Mouse (Mus musculus): Measurements from ENCODE around the gene Grsf1. TPM values are rescaled to one million over a fixed set of nuclear protein-coding genes. Genes with fewer than 3 reads are reported as not detected.

Gene Grsf1
- polyA plus RNA-seq, 1 experiment, result 1.7 TPM

- Histone ChIP-seq H3K4me3 (replicated peaks) (no peak overlapping the region), H3K9me3 (ENCODE audit: control insufficient read depth, low read length) (no peaks in the 10 kb centered on the region), H3K36me3 (ENCODE audit: control insufficient read depth) (no peaks in the 10 kb centered on the region), H3K27me3 (ENCODE audit: control insufficient read depth) (peaks cover 10% of the 10 kb centered on the region), H3K4me1 (ENCODE audit: control insufficient read depth) (peaks cover 4% of the 10 kb centered on the region)
- TF ChIP-seq GATA1 (IDR thresholded peaks at IDR 0.05; ENCODE audit: low read length) (no peak), TAL1 (IDR thresholded peaks at IDR 0.05; ENCODE audit: low read length) (no peak)
These were observed 14.9 kb upstream of the Grsf1 start for GRCm38 (mm10) chr5:88690681-88691505.

- H3K27me3 ChIP-seq (ENCODE audit: control insufficient read depth), result peaks cover 25% of the 10 kb centered on the region
- TF ChIP-seq GATA1 (IDR thresholded peaks at IDR 0.05; ENCODE audit: low read length) (no peak), TAL1 (IDR thresholded peaks at IDR 0.05; ENCODE audit: low read length) (no peak)
- H3K4me1 ChIP-seq (ENCODE audit: control insufficient read depth), result peaks cover 8% of the 10 kb centered on the region
- H3K9me3 ChIP-seq (ENCODE audit: control insufficient read depth, low read length), result no peaks in the 10 kb centered on the region
- H3K36me3 ChIP-seq (ENCODE audit: control insufficient read depth), result no peaks in the 10 kb centered on the region
- H3K4me3 ChIP-seq (replicated peaks), result no peak overlapping the region
These were observed 13.4 kb upstream of the Grsf1 start for GRCm38 (mm10) chr5:88689279-88689938.

GRCm38 (mm10) chr5:88688583-88689187 is 12.7 kb upstream of the Grsf1 start:
- Histone ChIP-seq H3K4me3 (replicated peaks) (no peak overlapping the region), H3K9me3 (ENCODE audit: control insufficient read depth, low read length) (no peaks in the 10 kb centered on the region), H3K27me3 (ENCODE audit: control insufficient read depth) (peaks cover 32% of the 10 kb centered on the region), H3K36me3 (ENCODE audit: control insufficient read depth) (no peaks in the 10 kb centered on the region), H3K4me1 (ENCODE audit: control insufficient read depth) (peaks cover 11% of the 10 kb centered on the region)
- TF ChIP-seq GATA1 (IDR thresholded peaks at IDR 0.05; ENCODE audit: low read length) (no peak), TAL1 (IDR thresholded peaks at IDR 0.05; ENCODE audit: low read length) (no peak)

- H3K36me3 ChIP-seq (ENCODE audit: control insufficient read depth), result no peaks in the 10 kb centered on the region
- TF ChIP-seq TAL1 (IDR thresholded peaks at IDR 0.05; ENCODE audit: low read length), result no peak
- no peak for TF ChIP-seq GATA1 (IDR thresholded peaks at IDR 0.05; ENCODE audit: low read length)
- peaks cover 14% of the 10 kb centered on the region for H3K4me1 ChIP-seq (ENCODE audit: control insufficient read depth)
- no peaks in the 10 kb centered on the region for H3K9me3 ChIP-seq (ENCODE audit: control insufficient read depth, low read length)
- peaks cover 39% of the 10 kb centered on the region for H3K27me3 ChIP-seq (ENCODE audit: control insufficient read depth)
- no peak overlapping the region for H3K4me3 ChIP-seq (replicated peaks)
These were observed 12.0 kb upstream of the Grsf1 start for GRCm38 (mm10) chr5:88687996-88688406.

- TF ChIP-seq GATA1 (IDR thresholded peaks at IDR 0.05; ENCODE audit: low read length), result no peak
- TF ChIP-seq TAL1 (IDR thresholded peaks at IDR 0.05; ENCODE audit: low read length), result no peak
- Histone ChIP-seq H3K36me3 (ENCODE audit: control insufficient read depth) (no peaks in the 10 kb centered on the region), H3K9me3 (ENCODE audit: control insufficient read depth, low read length) (no peaks in the 10 kb centered on the region), H3K27me3 (ENCODE audit: control insufficient read depth) (peaks cover 43% of the 10 kb centered on the region), H3K4me1 (ENCODE audit: control insufficient read depth) (peaks cover 14% of the 10 kb centered on the region), H3K4me3 (replicated peaks) (no peak overlapping the region)
These were observed 9.9 kb upstream of the Grsf1 start for GRCm38 (mm10) chr5:88685745-88686299.

GRCm38 (mm10) chr5:88685306-88685705 is 9.3 kb upstream of the Grsf1 start:
- H3K27me3 ChIP-seq (ENCODE audit: control insufficient read depth), result peaks cover 43% of the 10 kb centered on the region
- H3K4me3 ChIP-seq (replicated peaks), result no peak overlapping the region
- H3K9me3 ChIP-seq (ENCODE audit: control insufficient read depth, low read length), result no peaks in the 10 kb centered on the region
- no peak for TF ChIP-seq TAL1 (IDR thresholded peaks at IDR 0.05; ENCODE audit: low read length)
- TF ChIP-seq GATA1 (IDR thresholded peaks at IDR 0.05; ENCODE audit: low read length), result no peak
- no peaks in the 10 kb centered on the region for H3K36me3 ChIP-seq (ENCODE audit: control insufficient read depth)
- peaks cover 14% of the 10 kb centered on the region for H3K4me1 ChIP-seq (ENCODE audit: control insufficient read depth)

- TF ChIP-seq TAL1 (IDR thresholded peaks at IDR 0.05; ENCODE audit: low read length) (no peak), GATA1 (IDR thresholded peaks at IDR 0.05; ENCODE audit: low read length) (no peak)
- H3K9me3 ChIP-seq (ENCODE audit: control insufficient read depth, low read length), result no peaks in the 10 kb centered on the region
- peaks cover 16% of the 10 kb centered on the region for H3K4me1 ChIP-seq (ENCODE audit: control insufficient read depth)
- no peaks in the 10 kb centered on the region for H3K36me3 ChIP-seq (ENCODE audit: control insufficient read depth)
- H3K4me3 ChIP-seq (replicated peaks), result no peak overlapping the region
- peaks cover 43% of the 10 kb centered on the region for H3K27me3 ChIP-seq (ENCODE audit: control insufficient read depth)
These were observed 8.3 kb upstream of the Grsf1 start for GRCm38 (mm10) chr5:88684226-88684625.

- peaks cover 18% of the 10 kb centered on the region for H3K4me1 ChIP-seq (ENCODE audit: control insufficient read depth)
- no peak overlapping the region for H3K4me3 ChIP-seq (replicated peaks)
- no peaks in the 10 kb centered on the region for H3K36me3 ChIP-seq (ENCODE audit: control insufficient read depth)
- peaks cover 43% of the 10 kb centered on the region for H3K27me3 ChIP-seq (ENCODE audit: control insufficient read depth)
- H3K9me3 ChIP-seq (ENCODE audit: control insufficient read depth, low read length), result no peaks in the 10 kb centered on the region
- no peak for TF ChIP-seq GATA1 (IDR thresholded peaks at IDR 0.05; ENCODE audit: low read length)
- TF ChIP-seq TAL1 (IDR thresholded peaks at IDR 0.05; ENCODE audit: low read length), result no peak
These were observed 7.7 kb upstream of the Grsf1 start for GRCm38 (mm10) chr5:88683706-88684105.

- Histone ChIP-seq H3K27me3 (ENCODE audit: control insufficient read depth) (peaks cover 30% of the 10 kb centered on the region), H3K4me1 (ENCODE audit: control insufficient read depth) (peaks cover 32% of the 10 kb centered on the region), H3K9me3 (ENCODE audit: control insufficient read depth, low read length) (no peaks in the 10 kb centered on the region), H3K4me3 (replicated peaks) (no peak overlapping the region), H3K36me3 (ENCODE audit: control insufficient read depth) (no peaks in the 10 kb centered on the region)
- no peak for TF ChIP-seq GATA1 (IDR thresholded peaks at IDR 0.05; ENCODE audit: low read length)
- no peak for TF ChIP-seq TAL1 (IDR thresholded peaks at IDR 0.05; ENCODE audit: low read length)
These were observed 4.6 kb upstream of the Grsf1 start for GRCm38 (mm10) chr5:88680567-88680966.

All from erythroblast, embryonic 14.5 days (primary cell).